ENCODE assay signal across 8 mouse cellular contexts in the genomic region with DNA sequence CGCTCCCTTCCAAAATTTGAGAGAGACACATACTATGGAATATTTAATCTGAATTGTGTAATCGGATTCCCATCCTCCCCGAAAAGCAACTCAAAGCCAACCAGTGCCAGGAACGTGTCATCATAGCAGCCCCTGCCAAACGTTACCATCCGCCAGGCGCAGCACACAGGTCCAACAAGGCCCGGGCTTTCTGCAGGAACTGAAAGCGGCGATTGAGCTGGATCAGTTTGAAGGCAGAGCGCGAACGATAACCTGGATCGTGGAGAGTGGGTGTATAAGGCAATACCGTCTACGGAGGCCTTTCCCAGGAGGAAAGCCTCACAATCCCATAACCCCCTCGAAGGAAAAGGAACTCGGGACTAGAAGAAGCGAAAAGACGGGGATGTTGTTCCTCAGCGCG. TPM values are rescaled to one million over a fixed set of nuclear protein-coding genes. Genes with fewer than 3 reads are reported as not detected.
DNase-seq lines count a peak whose midpoint lies in the region; ATAC-seq and TF ChIP-seq lines count a peak whose summit lies in the region.

No protein-coding gene starts in this region.

- 5% methylated on average over 22 of the region's 22 CpGs for WGBS in neural tube, embryonic 11.5 days
- WGBS in hindbrain, postnatal 0 days, result 4% methylated on average over 22 of the region's 22 CpGs
- WGBS in midbrain, embryonic 16.5 days, result 4% methylated on average over 22 of the region's 22 CpGs

- no peaks in the 10 kb centered on the region for H3K27me3 ChIP-seq in neural tube, embryonic 11.5 days (ENCODE audit: control insufficient read depth, insufficient read depth, low read length)
- H3K27me3 ChIP-seq in hindbrain, postnatal 0 days (ENCODE audit: insufficient read depth, low read length), result no peaks in the 10 kb centered on the region
- H3K27me3 ChIP-seq in midbrain, embryonic 16.5 days (ENCODE audit: control insufficient read depth, insufficient read depth, low read depth, low read length), result no peaks in the 10 kb centered on the region

- H3K9ac ChIP-seq in neural tube, embryonic 11.5 days (ENCODE audit: low read length), result peak overlapping the region; percentile 63
- peak overlapping the region; percentile 74 for H3K9ac ChIP-seq in hindbrain, postnatal 0 days (replicated peaks; ENCODE audit: low read length)
- H3K9ac ChIP-seq in midbrain, embryonic 16.5 days (ENCODE audit: low read depth, low read length), result peak overlapping the region; percentile 76

- peaks cover 7% of the 10 kb centered on the region for H3K36me3 ChIP-seq in neural tube, embryonic 11.5 days (ENCODE audit: control insufficient read depth, insufficient read depth, low read length)
- peaks cover 42% of the 10 kb centered on the region for H3K36me3 ChIP-seq in hindbrain, postnatal 0 days (ENCODE audit: insufficient read depth, low read length)
- H3K36me3 ChIP-seq in midbrain, embryonic 16.5 days (ENCODE audit: control insufficient read depth, insufficient read depth, low read length), result peaks cover 22% of the 10 kb centered on the region

- peak overlapping the region; percentile 96 for H3K4me2 ChIP-seq in neural tube, embryonic 11.5 days (ENCODE audit: low read depth)
- H3K4me2 ChIP-seq in hindbrain, postnatal 0 days (ENCODE audit: low read depth, low read length), result peak overlapping the region; percentile 91
- peak overlapping the region; percentile 98 for H3K4me2 ChIP-seq in midbrain, embryonic 16.5 days (ENCODE audit: low read length)

- no peaks in the 10 kb centered on the region for H3K9me3 ChIP-seq in neural tube, embryonic 11.5 days (ENCODE audit: control insufficient read depth, low read length)
- H3K9me3 ChIP-seq in hindbrain, postnatal 0 days (ENCODE audit: low read length), result no peaks in the 10 kb centered on the region
- no peaks in the 10 kb centered on the region for H3K9me3 ChIP-seq in midbrain, embryonic 16.5 days (replicated peaks; ENCODE audit: control insufficient read depth, low read length, poor library complexity, severe bottlenecking)

- ATAC-seq in neural tube, embryonic 11.5 days (ENCODE audit: insufficient read depth, low FRiP score, low TSS enrichment), result 0 out of 2 replicates have a peak, but pooled peaks have one; percentile 24
- ATAC-seq in hindbrain, postnatal 0 days, result no peak
- ATAC-seq in midbrain, embryonic 16.5 days, result 0 out of 2 replicates have a peak, but pooled peaks have one; percentile 13

- H3K4me1 ChIP-seq in neural tube, embryonic 11.5 days (ENCODE audit: control insufficient read depth, insufficient read depth, low read length), result peaks cover 9% of the 10 kb centered on the region
- H3K4me1 ChIP-seq in hindbrain, postnatal 0 days (ENCODE audit: insufficient read depth, low read length), result peaks cover 5% of the 10 kb centered on the region
- H3K4me1 ChIP-seq in midbrain, embryonic 16.5 days (ENCODE audit: control insufficient read depth, insufficient read depth, low read length), result peaks cover 19% of the 10 kb centered on the region

- no peak for TF ChIP-seq CTCF in hindbrain, postnatal 0 days (IDR thresholded peaks at IDR 0.05; ENCODE audit: low read depth)

- no peak overlapping the region for H3K27ac ChIP-seq in neural tube, embryonic 11.5 days (ENCODE audit: low read depth, low read length)
- H3K27ac ChIP-seq in hindbrain, postnatal 0 days, result no peak overlapping the region; the same call in 1 of the 2 replicates
- H3K27ac ChIP-seq in midbrain, embryonic 16.5 days (ENCODE audit: low read length), result no peak overlapping the region

- DNase-seq in adrenal gland, postnatal 14 days, result peak; percentile 73
- no peak for DNase-seq in adrenal gland, adult 8-10 months
- no peak for DNase-seq in neural tube, embryonic 11.5 days (ENCODE audit: low spot score)
- DNase-seq in neural tube, embryonic 10.5 days (ENCODE audit: extremely low spot score, low spot score), result no peak
- DNase-seq in hindbrain, postnatal 0 days (ENCODE audit: low spot score), result peak; percentile 13
- DNase-seq in right cerebral cortex, adult 18-20 months, result no peak
- DNase-seq in frontal cortex, postnatal 10 days (ENCODE audit: low spot score in 2 of 2), result no peak

- H3K4me3 ChIP-seq in neural tube, embryonic 11.5 days (ENCODE audit: low read depth, low read length), result peak overlapping the region; percentile 78
- peak overlapping the region; percentile 61 for H3K4me3 ChIP-seq in hindbrain, postnatal 0 days (ENCODE audit: low read length)
- H3K4me3 ChIP-seq in midbrain, embryonic 16.5 days (ENCODE audit: low read depth, low read length), result peak overlapping the region; percentile 71

RNA-seq across cellular contexts. Expression of a gene that starts 0.7 kb away (rescaled TPM):
- 66.1 and 77.0 TPM in 2 replicates for total RNA-seq in adrenal gland, postnatal 14 days (2021)
- 10 to 100 TPM; 42.3 to 82.3 (median 59.1) TPM for total RNA-seq in adrenal gland, adult 8-10 months (2022)
- 64.5 and 66.9 TPM in 2 replicates for polyA plus RNA-seq in neural tube, embryonic 11.5 days (2014; fragmentation: Nextera tagmentation; extraction: Ambion mirVana)
- 24.4 and 55.6 TPM in 2 replicates for total RNA-seq in hindbrain, postnatal 0 days (2014; rRNA removed)
- polyA plus RNA-seq in hindbrain, postnatal 0 days (2015; fragmentation: Nextera tagmentation; extraction: Ambion mirVana), result 28.5 and 29.4 TPM in 2 replicates
- 34.0 and 38.0 TPM in 2 replicates for polyA plus RNA-seq in midbrain, embryonic 16.5 days (2015; fragmentation: Nextera tagmentation; extraction: Ambion mirVana)

RNA-seq across cellular contexts. Expression of a gene that starts 0.8 kb away (rescaled TPM):
- total RNA-seq in adrenal gland, postnatal 14 days (2021), result 141 and 146 TPM in 2 replicates
- total RNA-seq in adrenal gland, adult 8-10 months (2022), result 100 to 1,000 TPM; 151 to 166 (median 154) TPM
- 414 and 431 TPM in 2 replicates for polyA plus RNA-seq in neural tube, embryonic 11.5 days (2014; fragmentation: Nextera tagmentation; extraction: Ambion mirVana)
- 55.4 and 58.9 TPM in 2 replicates for total RNA-seq in hindbrain, postnatal 0 days (2014; rRNA removed)
- 305 and 308 TPM in 2 replicates for polyA plus RNA-seq in hindbrain, postnatal 0 days (2015; fragmentation: Nextera tagmentation; extraction: Ambion mirVana)
- 278 and 285 TPM in 2 replicates for polyA plus RNA-seq in midbrain, embryonic 16.5 days (2015; fragmentation: Nextera tagmentation; extraction: Ambion mirVana)

RNA-seq across cellular contexts. Expression of a gene that starts 17.6 kb away (rescaled TPM):
- 79.9 and 91.0 TPM in 2 replicates for total RNA-seq in adrenal gland, postnatal 14 days (2021)
- 10 to 100 TPM; 74.0 to 91.9 (median 85.8) TPM for total RNA-seq in adrenal gland, adult 8-10 months (2022)
- 42.0 and 44.4 TPM in 2 replicates for polyA plus RNA-seq in neural tube, embryonic 11.5 days (2014; fragmentation: Nextera tagmentation; extraction: Ambion mirVana)
- total RNA-seq in hindbrain, postnatal 0 days (2014; rRNA removed), result 26.8 and 34.1 TPM in 2 replicates
- polyA plus RNA-seq in hindbrain, postnatal 0 days (2015; fragmentation: Nextera tagmentation; extraction: Ambion mirVana), result 10.4 and 12.3 TPM in 2 replicates
- 7.1 and 7.8 TPM in 2 replicates for polyA plus RNA-seq in midbrain, embryonic 16.5 days (2015; fragmentation: Nextera tagmentation; extraction: Ambion mirVana)

RNA-seq across cellular contexts. Expression of a gene that starts 21.3 kb away (rescaled TPM):
- total RNA-seq in adrenal gland, postnatal 14 days (2021), result 0.11 and 0.23 TPM in 2 replicates
- total RNA-seq in adrenal gland, adult 8-10 months (2022), result under 1 TPM in 3 of 4 experiments, not detected in 1; 0.15 to 0.19 (median 0.17) TPM
- polyA plus RNA-seq in neural tube, embryonic 11.5 days (2014; fragmentation: Nextera tagmentation; extraction: Ambion mirVana), result 0.14 and 0.21 TPM in 2 replicates
- total RNA-seq in hindbrain, postnatal 0 days (2014; rRNA removed), result 0.05 and 1.3 TPM in 2 replicates
- 0.19 and 0.23 TPM in 2 replicates for polyA plus RNA-seq in hindbrain, postnatal 0 days (2015; fragmentation: Nextera tagmentation; extraction: Ambion mirVana)
- 0.05 and 0.21 TPM in 2 replicates for polyA plus RNA-seq in midbrain, embryonic 16.5 days (2015; fragmentation: Nextera tagmentation; extraction: Ambion mirVana)

RNA-seq across cellular contexts. Expression of a gene that starts 38.4 kb away (rescaled TPM):
- 51.5 and 59.9 TPM in 2 replicates for total RNA-seq in adrenal gland, postnatal 14 days (2021)
- total RNA-seq in adrenal gland, adult 8-10 months (2022), result 10 to 100 TPM; 53.4 to 71.6 (median 64.1) TPM
- polyA plus RNA-seq in neural tube, embryonic 11.5 days (2014; fragmentation: Nextera tagmentation; extraction: Ambion mirVana), result 102 and 106 TPM in 2 replicates
- total RNA-seq in hindbrain, postnatal 0 days (2014; rRNA removed), result 34.1 and 38.1 TPM in 2 replicates
- 61.9 and 62.0 TPM in 2 replicates for polyA plus RNA-seq in hindbrain, postnatal 0 days (2015; fragmentation: Nextera tagmentation; extraction: Ambion mirVana)
- polyA plus RNA-seq in midbrain, embryonic 16.5 days (2015; fragmentation: Nextera tagmentation; extraction: Ambion mirVana), result 92.1 and 95.0 TPM in 2 replicates

Comparison
In these comparisons a context has a peak if more than half of its experiments do, and no peak if none do; other contexts are left out.
1. DNase-seq: peak in adrenal gland, postnatal 14 days (single experiment) and hindbrain, postnatal 0 days (single experiment); none in adrenal gland, adult 8-10 months (single experiment), neural tube, embryonic 11.5 days (single experiment), neural tube, embryonic 10.5 days (single experiment), right cerebral cortex, adult 18-20 months (single experiment) and frontal cortex, postnatal 10 days (0 of 2).
2. Peak in every context shown above with its lines, with median percentiles within 50 percentile points of each other: H3K4me2 ChIP-seq, H3K4me3 ChIP-seq and H3K9ac ChIP-seq.